Mouse (Mus musculus): ENCODE measurements at regions not wholly inside any gene's neighbourhood (a gene's known extent, or its start where the extent isn't known, plus 50 kb on each side); places are given as distances from the start of the nearest gene placed in this dataset.
A peak's percentile ranks its signal among the peaks of the same experiment; 100 is the strongest.

DNA sequence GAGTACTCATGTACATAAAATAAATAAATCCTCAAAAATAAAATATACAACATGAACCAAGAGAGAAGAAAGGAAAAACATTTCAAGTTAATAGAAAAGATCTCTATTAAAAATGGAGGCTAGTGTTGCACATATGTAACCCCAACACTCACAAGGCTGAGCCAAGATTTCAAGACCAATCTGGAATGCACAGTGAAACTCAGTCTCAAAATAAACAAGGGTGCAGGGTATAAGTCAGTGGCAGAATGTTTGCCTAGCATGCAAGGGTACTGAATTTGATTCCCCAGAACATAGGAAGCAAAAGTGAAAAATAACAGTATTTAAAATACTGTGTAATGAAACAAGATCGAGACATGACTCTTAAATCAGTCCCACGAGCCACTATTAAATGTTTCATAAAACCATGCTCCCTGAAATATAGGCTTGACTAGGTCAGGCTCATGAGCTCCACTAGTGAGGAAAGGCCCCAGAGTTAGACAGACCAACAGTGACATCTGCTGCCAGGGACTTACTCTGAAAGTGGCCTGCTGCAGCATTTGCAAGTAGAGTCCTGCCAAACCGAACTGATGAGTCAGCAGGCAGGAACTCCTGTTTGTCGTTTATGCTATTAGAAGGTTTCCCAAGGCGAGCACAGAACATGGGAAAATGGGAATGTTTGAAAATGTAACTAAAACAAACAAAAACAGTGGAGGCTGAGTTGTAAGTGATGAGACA is 122.4 kb upstream of the Wdr75 start:
- TF ChIP-seq CTCF (IDR thresholded peaks at IDR 0.05) (peak; percentile 73), EP300 (IDR thresholded peaks at IDR 0.05) (no peak)
